Mouse (Mus musculus) regulatory T cell (primary cell): ENCODE data around the gene Rap2c.

Experiments
- in situ Hi-C: fragments of 300-600 bp; cut with MboI, MseI; formaldehyde crosslinking; loops from one replicate; pipeline ENCODE4 v1.15.1; 2025; ENCODE audit warnings: high pct_unique_total_duplicates

Gene Rap2c

GRCm38 (mm10) chrX:50972145-50972544 is 45.7 kb downstream of the Rap2c start:
- in situ Hi-C loops = no loop called here

- in situ Hi-C loops = no loop called here
These were observed 47.9 kb downstream of the Rap2c start for GRCm38 (mm10) chrX:50969907-50970306.

GRCm38 (mm10) chrX:50968157-50968932 is 49.5 kb downstream of the Rap2c start:
- in situ Hi-C loops = no loop called here

GRCm38 (mm10) chrX:50965157-50965556 is 52.7 kb downstream of the Rap2c start:
- in situ Hi-C loops = no loop called here

GRCm38 (mm10) chrX:50962955-50963354 is 54.9 kb downstream of the Rap2c start:
- in situ Hi-C loops = no loop called here
